In the genomic region with DNA sequence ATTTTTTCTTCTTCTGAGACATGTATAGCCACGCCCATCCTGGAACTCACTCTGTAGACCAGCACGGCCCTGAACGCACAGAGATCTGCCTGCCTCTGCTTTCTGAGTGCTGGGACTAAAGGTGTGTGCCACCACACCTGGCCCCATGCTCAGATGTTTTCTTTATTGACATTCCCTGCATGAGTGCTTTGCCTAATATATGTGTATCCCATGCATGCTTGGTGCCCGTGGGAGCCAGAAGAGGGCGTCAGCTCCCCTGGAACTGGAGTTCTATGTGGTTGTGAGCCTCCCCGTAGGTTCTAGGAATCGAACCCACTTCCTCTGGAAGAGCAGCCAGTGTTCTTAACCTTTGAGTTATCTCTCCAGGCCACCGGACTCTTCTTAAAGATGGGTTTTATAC, we compare ENCODE assay signal across 25 mouse cellular contexts. TPM values are rescaled to one million over a fixed set of nuclear protein-coding genes. Genes with fewer than 3 reads are reported as not detected.
DNase-seq lines count a peak whose midpoint lies in the region; TF ChIP-seq lines count a peak whose summit lies in the region.
"Had no signal": no experiment of that assay in that cellular context is flagged by ENCODE, and none has a peak within 500 bp of the region (broad histone marks: within the 10 kb centered on the region; RNA-seq: fewer than 3 reads in every experiment).

No protein-coding gene starts in this region.

- in situ Hi-C loops in CH12.LX (cut with MboI; ENCODE audit: low pct_ligation_motif_present, low pct_unique_long_range_greater_than_20kb, low sequenced_read_pairs), result loop anchor here (25.0 kb wide), 1 partner anchor 777 kb away; a partner anchor contains a TSS

- H3K4me1 ChIP-seq in CH12.LX (ENCODE audit: control insufficient read depth in 1 of 2, insufficient read depth in 2 of 2) (peaks cover 45 to 80% of the 10 kb centered on the region in 2 experiments), MEL (ENCODE audit: control insufficient read depth in 1 of 2, insufficient read depth in 2 of 2, low read length in 2 of 2) (peaks cover 8 to 23% of the 10 kb centered on the region in 2 experiments)
- H3K4me1 ChIP-seq: embryonic facial prominence, embryonic 13.5 days; hindbrain, embryonic 12.5 days; hindbrain, embryonic 15.5 days had no signal

- H3K4me2 ChIP-seq in CH12.LX (ENCODE audit: insufficient read depth, low read depth, poor library complexity, severe bottlenecking), result no peak overlapping the region
- H3K4me2 ChIP-seq: embryonic facial prominence, embryonic 13.5 days; heart, embryonic 13.5 days; hindbrain, embryonic 12.5 days; hindbrain, embryonic 15.5 days; intestine, embryonic 15.5 days had no signal

- TF ChIP-seq RAD21 in CH12.LX (IDR thresholded peaks at IDR 0.05; ENCODE audit: low read depth, low read length), result peak; percentile 1; the same call in 1 of the 2 replicates
- peak; percentile 4; the same call in 1 of the 2 replicates for TF ChIP-seq RAD21 in MEL (IDR thresholded peaks at IDR 0.05; ENCODE audit: low read depth, low read length)

- dilution Hi-C loops in CH12.LX (cut with MboI; ENCODE audit: extremely low pct_ligation_motif_present, extremely low pct_unique_long_range_greater_than_20kb, low sequenced_read_pairs), result no loop called here

- TF ChIP-seq EP300 in CH12.LX (IDR thresholded peaks at IDR 0.05; ENCODE audit: low read length) (no peak), MEL (IDR thresholded peaks at IDR 0.05; ENCODE audit: low read depth in 1 of 2, low read length in 2 of 2) (no peak)

- H3K27me3 ChIP-seq in CH12.LX (replicated peaks) (no peaks in the 10 kb centered on the region), MEL (ENCODE audit: control insufficient read depth in 1 of 2, insufficient read depth in 2 of 2, low read length in 2 of 2) (no peaks in the 10 kb centered on the region)
- H3K27me3 ChIP-seq: embryonic facial prominence, embryonic 13.5 days; heart, embryonic 13.5 days; hindbrain, embryonic 12.5 days; hindbrain, embryonic 15.5 days; intestine, embryonic 15.5 days had no signal

- H3K9me3 ChIP-seq in CH12.LX (replicated peaks; ENCODE audit: low read length) (no peaks in the 10 kb centered on the region), MEL (replicated peaks; ENCODE audit: insufficient read depth, low read length) (no peaks in the 10 kb centered on the region)
- H3K9me3 ChIP-seq: embryonic facial prominence, embryonic 13.5 days; heart, embryonic 10.5 days; heart, embryonic 13.5 days; hindbrain, embryonic 12.5 days; hindbrain, embryonic 15.5 days; intestine, embryonic 15.5 days had no signal

- intact Hi-C loops in heart, postnatal 14 days (cut with DNase I), result no loop called here

- TF ChIP-seq POLR2A in CH12.LX (IDR thresholded peaks at IDR 0.05; ENCODE audit: low read depth, low read length), result no peak
- TF ChIP-seq POLR2A in MEL (IDR thresholded peaks at IDR 0.05; ENCODE audit: control insufficient read depth in 1 of 2, insufficient read depth in 1 of 2, low read depth in 1 of 2, low read length in 2 of 2, poor library complexity in 1 of 2), result no peak

- H3K79me2 ChIP-seq in CH12.LX (replicated peaks; ENCODE audit: control insufficient read depth, extremely low read depth, insufficient read depth, poor library complexity, severe bottlenecking) (no peaks in the 10 kb centered on the region), MEL (ENCODE audit: control insufficient read depth, insufficient read depth, low read length, poor library complexity) (no peaks in the 10 kb centered on the region)

- H3K4me3 ChIP-seq in CH12.LX (replicated peaks in 1 of 3; ENCODE audit: low read depth in 2 of 3, low read length in 2 of 3, poor library complexity in 1 of 3) (no peak overlapping the region), MEL (ENCODE audit: control insufficient read depth in 1 of 2, insufficient read depth in 1 of 2, low read depth in 2 of 2, low read length in 2 of 2) (no peak overlapping the region)
- H3K4me3 ChIP-seq: embryonic facial prominence, embryonic 13.5 days; erythroblast, embryonic 14.5 days; heart, adult 2 months; heart, embryonic 10.5 days; heart, embryonic 13.5 days; hindbrain, embryonic 12.5 days; hindbrain, embryonic 15.5 days; intestine, embryonic 15.5 days had no signal

- H3K36me3 ChIP-seq in CH12.LX (replicated peaks in 1 of 2; ENCODE audit: control insufficient read depth in 1 of 2, insufficient read depth in 1 of 2, low read length in 1 of 2) (no peaks in the 10 kb centered on the region), MEL (ENCODE audit: control insufficient read depth in 1 of 2, insufficient read depth in 2 of 2, low read length in 2 of 2) (peaks cover 0 to 9% of the 10 kb centered on the region in 2 experiments; a peak in 2 of 4 replicates)
- H3K36me3 ChIP-seq: embryonic facial prominence, embryonic 13.5 days; heart, embryonic 10.5 days; heart, embryonic 13.5 days; hindbrain, embryonic 12.5 days; hindbrain, embryonic 15.5 days; intestine, embryonic 15.5 days had no signal

- peak; percentile 88 for DNase-seq in heart, adult 11 months
- DNase-seq in heart, postnatal 14 days, result no peak
- DNase-seq in CH12.LX (ENCODE audit: extremely low read depth) (no peak), MEL (ENCODE audit: low read depth, low spot score) (no peak)
- peak; percentile 63 for DNase-seq in induced T-regulatory cell, adult 2 months (ENCODE audit: low read depth)
- no peak for DNase-seq in urinary bladder, adult 2 months (ENCODE audit: low spot score)
- no peak for DNase-seq in kidney, postnatal 4 days
- DNase-seq in cerebellum, adult 8-10 months, result no peak
- DNase-seq: adrenal gland, adult 8-10 months; adrenal gland, postnatal 25 days; cerebellum, adult 11-12 months; cerebellum, adult 9-11 months; cerebellum, postnatal 25 days; forebrain, postnatal 0 days; gastrocnemius, postnatal 25 days; heart, adult 2 months; kidney, adult 11 months; kidney, adult 8-10 months had no signal

- H3K9ac ChIP-seq in CH12.LX (ENCODE audit: insufficient read depth, low read depth) (no peak overlapping the region), MEL (ENCODE audit: control insufficient read depth, low read depth, low read length, poor library complexity, severe bottlenecking) (no peak overlapping the region)
- H3K9ac ChIP-seq: embryonic facial prominence, embryonic 13.5 days; forebrain, postnatal 0 days; heart, embryonic 13.5 days; hindbrain, embryonic 12.5 days; hindbrain, embryonic 15.5 days; intestine, embryonic 15.5 days had no signal

- TF ChIP-seq CTCF in CH12.LX (conservative IDR thresholded peaks at IDR 0.05 in 1 of 2, IDR thresholded peaks at IDR 0.05 in 1 of 2; ENCODE audit: low read depth in 2 of 2, low read length in 2 of 2), result peak in 1 of 2 experiments; percentile 27; a peak in 1 of 4 replicates
- peak in 2 of 3 experiments; percentile 37 to 46; a peak in 4 of 6 replicates for TF ChIP-seq CTCF in MEL (IDR thresholded peaks at IDR 0.05 in 2 of 3, conservative IDR thresholded peaks at IDR 0.05 in 1 of 3; ENCODE audit: control insufficient read depth in 1 of 3, insufficient read depth in 1 of 3, low read depth in 2 of 3, low read length in 3 of 3, poor library complexity in 1 of 3, severe bottlenecking in 1 of 3)

- H3K27ac ChIP-seq in CH12.LX (ENCODE audit: insufficient read depth, low read depth), result peak overlapping the region; percentile 97
- H3K27ac ChIP-seq in MEL (ENCODE audit: control insufficient read depth, low read depth, low read length), result no peak overlapping the region
- H3K27ac ChIP-seq: embryonic facial prominence, embryonic 13.5 days; heart, adult 2 months; heart, embryonic 10.5 days; heart, embryonic 13.5 days; hindbrain, embryonic 12.5 days; hindbrain, embryonic 15.5 days; intestine, embryonic 15.5 days had no signal

TF ChIP-seq in CH12.LX, 34 proteins besides CTCF, POLR2A, EP300 and RAD21 (continues in another document):
- TF ChIP-seq SIN3A (IDR thresholded peaks at IDR 0.05; ENCODE audit: low read length), result no peak
- no peak for TF ChIP-seq TCF12 (IDR thresholded peaks at IDR 0.05; ENCODE audit: low read depth, low read length)

TF ChIP-seq in MEL, 35 proteins besides CTCF, POLR2A, EP300 and RAD21 (continues in another document):
- TF ChIP-seq SMC3 (IDR thresholded peaks at IDR 0.05; ENCODE audit: low read depth, low read length) (peak; percentile 29), E2F4 (IDR thresholded peaks at IDR 0.05; ENCODE audit: borderline replicate concordance, low read depth, low read length) (no peak), TCF12 (IDR thresholded peaks at IDR 0.05; ENCODE audit: low read depth, low read length) (no peak)

RNA-seq across cellular contexts. Expression of a gene that starts 6.9 kb away (rescaled TPM):
- total RNA-seq in heart, postnatal 14 days (2021), result 10 to 100 TPM; 42.2 to 43.0 TPM
- total RNA-seq in CH12.LX (2012; rRNA removed), result 277 and 312 TPM in 2 replicates
- total RNA-seq in CH12.LX (2014; rRNA removed), result 278 and 294 TPM in 2 replicates
- 374 and 398 TPM in 2 replicates for polyA plus RNA-seq in CH12.LX (2012; ENCODE audit: insufficient read length, low read depth)
- 30.0 and 35.3 TPM in 2 replicates for total RNA-seq in MEL (2012; rRNA removed)
- polyA plus RNA-seq in MEL (2012; ENCODE audit: insufficient read depth in 1 of 2, insufficient read length in 2 of 2, low read depth in 1 of 2, low replicate concordance in 2 of 2, missing spikeins in 1 of 2), result 10 to 100 TPM in 1 of 2 experiments, not detected in 1; 43.1 TPM
- 30.0 and 31.7 TPM in 2 replicates for polyA plus RNA-seq in urinary bladder, adult 2 months (2012; rRNA removed)

RNA-seq across cellular contexts. Expression of a gene that starts 22.3 kb away (rescaled TPM):
- total RNA-seq in heart, postnatal 14 days (2021), result 10 to 100 TPM; 41.0 to 46.6 TPM
- total RNA-seq in CH12.LX (2012; rRNA removed) (143 and 177 TPM in 2 replicates), CH12.LX (2014; rRNA removed) (160 and 174 TPM in 2 replicates), MEL (2012; rRNA removed) (42.0 and 52.0 TPM in 2 replicates)
- polyA plus RNA-seq in CH12.LX (2012; ENCODE audit: insufficient read length, low read depth) (131 and 143 TPM in 2 replicates), MEL (2012; ENCODE audit: insufficient read depth in 1 of 2, insufficient read length in 2 of 2, low read depth in 1 of 2, low replicate concordance in 2 of 2, missing spikeins in 1 of 2) (10 to 100 TPM in 1 of 2 experiments, not detected in 1; 62.9 TPM)
- 79.9 and 89.7 TPM in 2 replicates for polyA plus RNA-seq in urinary bladder, adult 2 months (2012; rRNA removed)

RNA-seq across cellular contexts. Expression of a gene that starts 31.2 kb away (rescaled TPM):
- total RNA-seq in heart, postnatal 14 days (2021), result 10 to 100 TPM; 17.8 to 19.0 TPM
- total RNA-seq in CH12.LX (2012; rRNA removed), result 18.7 and 22.6 TPM in 2 replicates
- 7.7 TPM in 2 replicates for total RNA-seq in CH12.LX (2014; rRNA removed)
- 37.2 and 39.8 TPM in 2 replicates for polyA plus RNA-seq in CH12.LX (2012; ENCODE audit: insufficient read length, low read depth)
- 24.0 and 28.6 TPM in 2 replicates for total RNA-seq in MEL (2012; rRNA removed)
- 10 to 100 TPM in 1 of 2 experiments, not detected in 1; 59.9 TPM for polyA plus RNA-seq in MEL (2012; ENCODE audit: insufficient read depth in 1 of 2, insufficient read length in 2 of 2, low read depth in 1 of 2, low replicate concordance in 2 of 2, missing spikeins in 1 of 2)
- 25.4 and 27.3 TPM in 2 replicates for polyA plus RNA-seq in urinary bladder, adult 2 months (2012; rRNA removed)

RNA-seq across cellular contexts. Expression of a gene that starts 31.3 kb away (rescaled TPM):
- total RNA-seq in heart, postnatal 14 days (2021), result 10 to 100 TPM; 67.0 to 69.9 TPM
- total RNA-seq in CH12.LX (2012; rRNA removed), result 172 and 217 TPM in 2 replicates
- 154 and 168 TPM in 2 replicates for total RNA-seq in CH12.LX (2014; rRNA removed)
- 157 and 184 TPM in 2 replicates for polyA plus RNA-seq in CH12.LX (2012; ENCODE audit: insufficient read length, low read depth)
- 138 and 157 TPM in 2 replicates for total RNA-seq in MEL (2012; rRNA removed)
- 100 to 1,000 TPM; 106 to 199 TPM for polyA plus RNA-seq in MEL (2012; ENCODE audit: insufficient read depth in 1 of 2, insufficient read length in 2 of 2, low read depth in 1 of 2, low replicate concordance in 2 of 2, missing spikeins in 1 of 2)
- polyA plus RNA-seq in urinary bladder, adult 2 months (2012; rRNA removed), result 36.1 and 39.5 TPM in 2 replicates

Comparison
In these comparisons a context has a peak if more than half of its experiments do, and no peak if none do; other contexts are left out.
1. DNase-seq: peak in heart, adult 11 months (single experiment) and induced T-regulatory cell, adult 2 months (single experiment); none in heart, postnatal 14 days (0 of 2), CH12.LX (single experiment), MEL (single experiment), urinary bladder, adult 2 months (single experiment), kidney, postnatal 4 days (0 of 2) and cerebellum, adult 8-10 months (single experiment).